Mouse (Mus musculus) right cerebral cortex, adult 18-20 months (tissue): ENCODE measurements around the gene Gm4141.
"Not testable (repeated sequence)": the region's sequence is repeated elsewhere in the genome, so short reads cannot be mapped to it uniquely, and the experiment has no call there.

ENCODE experiments used
- DNase-seq: peaks from one replicate; pipeline ENCODE4 v3.0.0; 2022; ENCODE audit warnings: mixed read lengths

Gm4141 gene

DNA sequence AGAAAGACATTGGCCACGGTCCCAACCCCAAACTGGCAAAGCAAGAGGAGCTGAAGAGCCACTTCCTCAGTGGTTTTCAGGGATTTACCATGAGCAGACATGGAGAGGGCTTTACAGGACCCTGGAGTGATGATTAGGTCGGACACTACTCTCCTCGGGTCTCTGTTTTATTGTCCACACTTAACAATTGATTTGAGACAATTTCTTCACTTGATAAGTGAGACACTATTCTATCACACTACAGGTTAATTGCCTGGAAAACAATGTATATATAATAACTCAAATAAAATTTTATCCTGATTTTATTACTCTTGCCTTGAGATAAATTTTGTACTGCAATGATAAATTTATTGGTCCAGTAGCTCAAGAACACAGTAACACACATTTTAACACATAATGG lies at the start of gene Gm4141:
Gene Gm4141 (minus strand): TSS at position 101 of the 400 bp plus-strand sequence.
- not testable (repeated sequence) for DNase-seq

- not testable (repeated sequence) for DNase-seq
Observed at GRCm38 (mm10) chr7:20598921-20599320, 22.9 kb upstream of the Gm4141 start, which contains the start of gene Gm4513. Gm4513 (minus strand) TSS chr7:20599021.

DNA sequence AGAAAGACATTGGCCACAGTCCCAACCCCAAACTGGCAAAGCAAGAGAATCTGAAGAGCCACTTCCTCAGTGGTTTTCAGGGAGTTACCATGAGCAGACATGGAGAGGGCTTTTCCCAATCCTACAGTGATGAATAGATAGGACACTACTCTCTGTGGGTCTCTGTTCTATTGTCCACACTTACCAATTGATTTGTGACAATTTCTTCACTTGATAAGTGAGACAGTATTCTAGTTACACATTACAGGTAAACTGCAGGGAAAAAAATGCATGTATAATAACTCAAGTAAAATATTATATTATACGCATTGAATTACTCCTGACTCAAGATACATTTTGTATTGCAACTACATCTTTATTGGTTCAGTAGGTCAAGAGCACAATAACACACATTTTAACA lies 30.4 kb downstream of the Gm4141 start, which contains the start of gene Gm5726:
Gene Gm5726 (minus strand): TSS at position 101 of the 400 bp plus-strand sequence.
- not testable (repeated sequence) for DNase-seq

DNA sequence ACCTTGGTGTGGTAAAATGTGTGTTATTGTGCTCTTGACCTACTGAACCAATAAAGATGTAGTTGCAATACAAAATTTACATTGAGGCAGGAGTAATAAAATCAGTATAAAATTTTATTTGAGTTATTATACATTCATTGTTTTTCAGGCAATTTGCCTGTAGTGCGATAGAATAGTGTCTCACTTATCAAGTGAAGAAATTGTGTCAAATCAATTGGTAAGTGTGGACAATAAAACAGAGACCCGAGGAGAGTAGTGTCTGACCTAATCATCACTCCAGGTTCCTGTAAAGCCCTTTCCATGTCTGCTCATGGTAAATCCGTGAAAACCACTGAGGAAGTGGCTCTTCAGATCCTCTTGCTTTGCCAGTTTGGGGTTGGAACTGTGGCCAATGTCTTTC lies 42.5 kb downstream of the Gm4141 start, which contains the start of gene Vmn1r104:
Gene Vmn1r104 (plus strand): TSS at position 301 of the 400 bp plus-strand sequence.
- not testable (repeated sequence) for DNase-seq
